Mouse (Mus musculus) small intestine, adult 2 months (tissue): Measurements from ENCODE around the gene Cbarp.

Source experiments
- CTCF ChIP-seq: fragments of 200-500 bp; IDR thresholded peaks from 2 replicates; pipeline ENCODE4 v1.5.1; 2012; ENCODE audit warnings: low read depth, mild to moderate bottlenecking, control low read depth, inconsistent platforms, low read length, moderate library complexity, mixed read lengths; ENCODE audit not compliant: insufficient replicate concordance, insufficient read length; ENCODE audit errors: extremely low read depth
- POLR2A ChIP-seq: fragments of 200-500 bp; IDR thresholded peaks from 2 replicates; pipeline ENCODE4 v1.6.1; 2012; ENCODE audit warnings: low read depth, mild to moderate bottlenecking, control low read depth, inconsistent platforms, low read length, moderate library complexity

DNA sequence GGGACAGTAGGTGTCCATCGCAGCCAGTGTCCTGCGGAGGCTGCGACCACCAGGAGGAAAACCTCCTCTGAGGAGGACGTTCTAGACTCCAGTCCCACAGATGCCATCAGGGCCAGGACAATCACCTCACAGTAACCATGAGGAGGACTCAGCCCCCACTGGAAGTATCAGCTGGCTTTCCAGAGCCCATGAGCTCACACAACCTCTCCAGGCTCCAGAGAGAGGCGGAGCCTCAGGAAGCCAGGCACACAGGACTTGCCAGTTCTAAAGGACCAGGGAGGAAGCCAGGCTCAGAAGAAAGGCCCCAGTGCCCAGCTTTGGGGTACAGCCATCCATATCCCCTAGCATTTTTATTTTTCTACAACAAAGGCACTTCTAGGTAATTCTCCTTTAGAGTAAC is 45.1 kb downstream of the Cbarp start:
- no peak for TF ChIP-seq CTCF
- no peak for TF ChIP-seq POLR2A
